Mouse (Mus musculus) kidney, adult 10 weeks (tissue): ENCODE measurements around the gene Ankrd50. TPM values are rescaled to one million over a fixed set of nuclear protein-coding genes. Genes with fewer than 3 reads are reported as not detected.

ENCODE experiments used
- polyA plus RNA-seq: library from polyadenylated mRNA; stranded (reverse); fragments of 350-450 nt; fragmentation: Illumina TruSeq; extraction: RNeasy Lipid Tissue Mini Kit (QIAGEN cat#74804); gene quantifications from one replicate; pipeline ENCODE4 v1.2.3, GENCODE M21; 2014; ENCODE audit warnings: low read depth, low replicate concordance

Ankrd50 gene
- polyA plus RNA-seq, result 21.4 TPM

GRCm38 (mm10) chr3:38484191-38485106, at the start of gene Ankrd50:
Gene Ankrd50 (minus strand): TSS chr3:38484844.

